Mouse (Mus musculus) heart, postnatal 0 days (tissue): Measurements from ENCODE around the gene Zfp28.

Source experiments
- CTCF ChIP-seq: IDR thresholded peaks from 2 replicates; pipeline ENCODE4 v1.5.1; 2016; ENCODE audit warnings: antibody characterized with exemption, control low read depth, low read depth
- EP300 ChIP-seq: IDR thresholded peaks from 2 replicates; pipeline ENCODE4 v1.6.1; 2016; ENCODE audit warnings: antibody characterized with exemption, low read depth

DNA sequence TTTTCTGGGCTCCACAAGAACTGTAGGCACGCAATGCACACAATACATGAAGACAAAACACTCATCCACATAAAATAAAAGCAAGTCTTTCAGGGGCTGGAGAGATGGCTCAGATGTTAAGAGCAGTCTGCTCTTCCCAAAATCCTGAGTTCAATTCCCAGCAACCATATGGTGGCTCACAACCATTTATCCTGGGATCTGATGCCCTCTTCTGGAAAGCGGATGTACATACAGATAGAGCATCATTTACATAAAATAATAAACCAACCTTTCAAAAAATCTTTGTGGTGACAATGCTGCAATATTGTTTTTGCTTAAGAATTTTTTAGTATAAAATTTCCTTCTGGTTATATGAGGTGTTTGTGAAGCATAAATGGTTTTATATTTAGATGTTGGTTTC is 1.7 kb upstream of the Zfp28 start:
- TF ChIP-seq CTCF (no peak), EP300 (no peak)
